ENCODE assay signal across 24 mouse cellular contexts in the genomic region with DNA sequence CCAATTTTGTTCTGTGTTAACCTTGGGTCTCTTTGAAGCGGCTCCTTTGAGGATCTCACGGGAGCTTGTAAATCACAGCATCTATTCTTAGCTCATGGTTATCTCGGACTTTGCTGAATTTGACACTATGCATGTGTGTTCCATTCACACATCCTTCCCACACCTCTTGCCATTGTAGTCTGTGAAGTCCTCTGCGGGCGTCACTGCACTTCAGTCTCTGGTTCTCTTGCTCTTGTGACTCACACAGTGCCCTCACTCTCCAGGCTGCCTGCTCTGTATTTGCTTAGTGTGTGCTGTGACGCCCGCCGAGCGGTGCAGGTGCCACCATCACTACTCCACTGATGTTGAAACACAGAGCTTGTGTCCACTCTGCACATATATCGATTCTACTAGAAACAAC.
"Had no signal": no experiment of that assay in that cellular context is flagged by ENCODE, and none has a peak within 500 bp of the region (broad histone marks: within the 10 kb centered on the region; RNA-seq: fewer than 3 reads in every experiment).

No protein-coding gene starts in this region.

- H3K9me3 ChIP-seq: limb, embryonic 10.5 days; limb, embryonic 13.5 days; liver, embryonic 12.5 days; liver, embryonic 15.5 days; lung, embryonic 15.5 days; megakaryocyte, embryonic 14.5 days; midbrain, embryonic 10.5 days; midbrain, embryonic 13.5 days; neural tube, embryonic 13.5 days; stomach, embryonic 15.5 days had no signal

- H3K4me1 ChIP-seq: limb, embryonic 10.5 days; limb, embryonic 13.5 days; liver, embryonic 12.5 days; liver, embryonic 15.5 days; lung, embryonic 15.5 days; stomach, embryonic 15.5 days had no signal

- H3K4me3 ChIP-seq: layer of hippocampus, adult 2 months; limb, embryonic 10.5 days; limb, embryonic 13.5 days; liver, embryonic 12.5 days; liver, embryonic 15.5 days; lung, embryonic 15.5 days; megakaryocyte, embryonic 14.5 days; midbrain, embryonic 10.5 days; midbrain, embryonic 13.5 days; myocyte; neural tube, embryonic 13.5 days; stomach, embryonic 15.5 days had no signal

- H3K27me3 ChIP-seq: limb, embryonic 13.5 days; liver, embryonic 12.5 days; liver, embryonic 15.5 days; lung, embryonic 15.5 days; megakaryocyte, embryonic 14.5 days; midbrain, embryonic 13.5 days; neural tube, embryonic 13.5 days; stomach, embryonic 15.5 days had no signal

- ATAC-seq: liver, embryonic 12.5 days; midbrain, embryonic 13.5 days; midbrain, embryonic 16.5 days had no signal

- DNase-seq: kidney, postnatal 25 days; layer of hippocampus, adult 9-11 months; liver; lung, adult 18-20 months; lung, postnatal 10 days; lung, postnatal 36 days; retina, postnatal 1 day; right cerebral cortex, postnatal 25 days; spleen, adult 18-20 months; thymus, postnatal 36 days had no signal

- H3K36me3 ChIP-seq: limb, embryonic 10.5 days; limb, embryonic 13.5 days; liver, embryonic 12.5 days; liver, embryonic 15.5 days; lung, embryonic 15.5 days; midbrain, embryonic 10.5 days; midbrain, embryonic 13.5 days; neural tube, embryonic 13.5 days; stomach, embryonic 15.5 days had no signal

- H3K9ac ChIP-seq: limb, embryonic 13.5 days; liver, embryonic 12.5 days; liver, embryonic 15.5 days; lung, embryonic 15.5 days; midbrain, embryonic 13.5 days; neural tube, embryonic 13.5 days; stomach, embryonic 15.5 days had no signal

- H3K27ac ChIP-seq: kidney, postnatal 0 days; layer of hippocampus, adult 2 months; limb, embryonic 10.5 days; limb, embryonic 13.5 days; liver, embryonic 12.5 days; liver, embryonic 15.5 days; lung, embryonic 15.5 days; midbrain, embryonic 10.5 days; midbrain, embryonic 13.5 days; neural tube, embryonic 13.5 days; stomach, embryonic 15.5 days had no signal

- H3K4me2 ChIP-seq: limb, embryonic 13.5 days; liver, embryonic 12.5 days; liver, embryonic 15.5 days; lung, embryonic 15.5 days; midbrain, embryonic 13.5 days; neural tube, embryonic 13.5 days; stomach, embryonic 15.5 days had no signal
